Mouse (Mus musculus) stomach, postnatal 0 days (tissue): Measurements from ENCODE around the gene Phospho2.

Experiments
- CTCF ChIP-seq: IDR thresholded peaks from 2 replicates; pipeline ENCODE4 v1.5.1; 2016; ENCODE audit warnings: antibody characterized with exemption, low read depth, mild to moderate bottlenecking, moderate library complexity
- EP300 ChIP-seq: optimal IDR thresholded peaks from 2 replicates; pipeline ENCODE3; 2016; ENCODE audit warnings: antibody characterized with exemption

GRCm38 (mm10) chr2:69777985-69778835 lies 11.2 kb upstream of the Phospho2 start:
- TF ChIP-seq EP300 (no peak), CTCF (no peak)
